Mouse (Mus musculus): ENCODE measurements at regions not wholly inside any gene's neighbourhood (a gene's known extent, or its start where the extent isn't known, plus 50 kb on each side); places are given as distances from the start of the nearest gene placed in this dataset.

- peak in 1 of 2 experiments; percentile 16 for DNase-seq
- intact Hi-C loops (cut with DNase I) = loop anchor here (5.0 kb wide), 1 partner anchor 47 kb away; no protein-coding TSS in a partner anchor
These were observed 156.8 kb upstream of the Jun start for GRCm38 (mm10) chr4:95208827-95209226.

DNA sequence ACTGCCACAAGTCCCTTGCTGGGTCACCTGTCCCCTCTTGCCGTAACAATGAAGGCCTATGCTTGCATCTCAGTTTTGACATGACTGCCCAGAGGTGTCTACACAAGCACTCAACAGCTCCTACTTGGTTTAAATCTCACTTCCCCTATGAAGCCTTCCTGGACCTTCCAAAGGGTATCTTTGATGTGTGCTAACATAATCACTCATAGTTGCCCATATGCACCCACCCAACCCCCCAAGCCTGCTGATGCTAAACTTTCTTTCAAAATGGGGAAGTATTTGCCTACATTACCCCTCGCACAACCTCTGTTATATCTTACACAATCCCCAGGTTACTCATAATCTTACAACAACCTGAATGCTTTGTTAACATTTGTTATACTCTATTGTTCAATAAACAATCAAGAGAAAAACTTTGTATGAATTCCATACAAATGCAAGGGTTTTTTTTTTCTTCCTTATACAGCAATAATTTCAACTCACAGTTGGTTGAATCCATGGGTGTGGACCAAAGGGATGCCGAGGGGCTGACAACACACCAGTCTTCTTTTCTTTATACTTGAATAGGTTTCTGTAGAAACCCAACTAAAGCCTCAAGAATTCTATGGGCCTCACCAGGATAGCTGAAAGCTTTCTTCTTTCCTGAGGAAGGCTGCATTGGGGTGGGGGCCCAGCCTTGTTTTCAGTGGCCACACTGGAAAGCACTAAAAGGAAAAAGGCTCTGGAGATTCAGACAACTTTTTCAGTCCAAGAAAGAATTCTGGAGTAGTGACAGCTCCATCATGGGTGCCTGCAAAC lies 157.5 kb upstream of the Jun start:
- DNase-seq = no peak
- intact Hi-C loops (cut with DNase I) = loop anchor here (5.0 kb wide), 1 partner anchor 47 kb away; no protein-coding TSS in a partner anchor

- DNase-seq = no peak
- intact Hi-C loops (cut with DNase I) = no loop called here
These were observed 160.5 kb upstream of the Jun start for GRCm38 (mm10) chr4:95212561-95212960.

DNA sequence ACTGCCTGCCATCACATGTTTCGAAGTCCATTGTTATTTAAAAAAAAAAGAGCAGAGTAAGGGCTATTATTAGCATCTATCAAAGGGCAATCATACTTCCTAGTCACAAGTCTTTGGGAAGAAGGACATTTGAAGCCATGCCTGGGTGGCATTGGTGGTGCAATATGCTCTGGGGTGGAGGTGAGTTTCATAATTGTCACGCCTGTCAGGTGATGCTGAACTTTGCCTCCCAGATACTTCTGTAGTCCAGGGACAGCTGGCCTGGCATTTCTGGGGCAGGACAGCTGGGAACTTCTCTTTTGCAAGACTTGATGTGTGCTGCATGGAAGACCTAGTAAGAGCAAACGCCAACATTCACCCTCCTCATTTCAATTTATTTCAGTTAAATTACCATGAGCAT lies 161.0 kb upstream of the Jun start:
- intact Hi-C loops (cut with DNase I) = no loop called here
- DNase-seq = no peak

DNA sequence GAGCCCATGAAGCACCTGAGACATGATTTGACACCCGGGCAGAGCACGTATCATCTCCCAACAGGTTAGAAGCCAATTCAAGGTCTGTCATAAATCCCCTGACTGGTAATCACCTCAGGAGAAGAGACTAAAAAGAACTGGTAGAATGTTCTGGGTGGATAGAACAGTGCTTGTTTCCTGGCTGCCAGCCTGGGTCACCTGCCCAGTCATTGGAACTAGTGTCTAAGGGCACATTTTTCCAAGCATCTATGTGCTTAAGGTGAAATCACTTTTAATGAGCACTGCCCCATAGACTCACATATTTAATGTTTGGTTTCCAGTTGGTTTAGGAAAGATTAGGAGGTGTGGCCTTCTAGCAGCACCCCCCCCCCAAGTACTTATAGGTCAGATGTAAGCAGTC lies 162.0 kb upstream of the Jun start:
- intact Hi-C loops (cut with DNase I) = no loop called here
- DNase-seq = no peak

DNA sequence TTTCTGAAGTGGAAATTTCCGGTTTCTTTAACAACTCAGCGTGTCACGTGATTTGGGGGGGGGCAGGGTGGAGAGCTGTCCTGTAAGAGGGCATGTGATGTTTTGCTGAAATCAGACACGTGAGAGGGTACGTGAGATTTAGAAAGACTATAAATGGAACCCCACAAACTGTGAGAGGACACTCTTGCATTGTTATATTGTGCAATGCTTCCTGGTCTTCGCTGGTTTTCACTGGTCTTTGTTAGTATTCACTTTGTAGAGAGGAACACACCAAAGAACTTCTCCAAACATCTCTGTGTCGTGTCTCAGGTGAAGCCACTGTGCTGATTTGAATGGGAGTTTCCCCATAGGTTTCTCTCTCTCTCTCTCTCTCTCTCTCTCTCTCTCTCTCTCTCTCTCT lies 163.2 kb upstream of the Jun start:
- intact Hi-C loops (cut with DNase I) = no loop called here
- no peak for DNase-seq

DNA sequence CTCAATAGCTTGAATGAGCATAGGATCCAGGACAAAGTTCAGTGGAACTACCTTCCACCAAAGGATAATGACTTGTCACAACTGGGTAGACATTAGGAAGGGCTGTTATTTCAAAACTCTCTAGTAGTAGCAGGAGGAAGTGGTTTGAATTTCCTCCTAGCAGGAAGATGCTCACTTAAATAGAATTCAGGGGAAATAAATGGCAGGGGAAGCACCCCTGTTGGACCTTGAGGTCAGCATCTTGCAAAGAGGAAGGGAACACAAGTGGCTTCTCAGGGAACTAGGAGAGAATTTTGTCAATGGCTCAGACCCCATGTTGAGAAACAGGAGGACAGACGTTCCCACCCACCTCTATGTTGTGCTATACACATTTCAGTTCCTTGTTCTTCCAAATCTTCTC lies 178.4 kb upstream of the Jun start:
- DNase-seq = no peak
- intact Hi-C loops (cut with DNase I) = no loop called here

DNA sequence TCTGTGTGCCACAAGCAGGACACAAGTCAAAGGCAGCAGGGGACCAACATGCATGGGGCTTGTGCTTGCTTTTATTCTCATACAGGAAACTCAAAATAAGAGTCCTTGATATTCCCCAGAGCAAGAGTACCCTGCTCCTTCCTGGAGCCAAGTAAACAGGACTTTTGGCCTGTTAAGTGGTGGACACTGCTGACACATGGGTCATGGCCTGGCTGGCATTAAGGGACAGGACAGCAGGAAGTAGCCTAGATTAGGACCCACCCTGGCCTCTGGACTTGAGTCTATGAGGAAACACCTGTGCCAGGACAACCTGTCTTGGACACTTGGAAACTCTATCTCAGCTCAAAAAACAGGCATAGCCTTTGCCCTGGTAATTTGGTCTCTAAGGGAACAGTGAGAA lies 181.0 kb upstream of the Jun start:
- no peak for DNase-seq
- intact Hi-C loops (cut with DNase I) = no loop called here

GRCm38 (mm10) chr4:95234030-95234555 lies 182.1 kb upstream of the Jun start:
- intact Hi-C loops (cut with DNase I) = no loop called here
- peak in 1 of 2 experiments; percentile 19 for DNase-seq

DNA sequence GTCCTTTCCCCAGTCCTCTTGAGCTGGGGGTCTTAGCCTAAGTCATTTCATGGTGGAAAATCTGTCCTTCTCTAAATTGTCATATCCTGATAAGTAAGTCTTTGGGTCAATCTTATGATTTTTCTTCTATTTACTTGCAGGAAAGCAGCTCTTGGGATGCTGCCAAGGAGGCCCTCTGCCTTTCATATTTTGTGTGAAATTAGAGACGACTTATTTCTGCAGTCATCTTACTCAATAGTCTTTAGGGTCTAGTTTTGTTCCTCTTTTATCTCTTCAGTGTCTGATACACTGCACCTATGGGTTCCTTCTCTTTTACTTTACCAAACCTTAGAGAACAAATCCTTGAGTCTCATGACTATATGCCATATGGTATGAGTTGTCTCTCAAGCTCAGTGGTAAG lies 196.0 kb upstream of the Jun start:
- no peak for DNase-seq
- intact Hi-C loops (cut with DNase I) = no loop called here

- no peak for DNase-seq
- intact Hi-C loops (cut with DNase I) = no loop called here
These were observed 197.0 kb upstream of the Jun start for GRCm38 (mm10) chr4:95249031-95249430.

DNA sequence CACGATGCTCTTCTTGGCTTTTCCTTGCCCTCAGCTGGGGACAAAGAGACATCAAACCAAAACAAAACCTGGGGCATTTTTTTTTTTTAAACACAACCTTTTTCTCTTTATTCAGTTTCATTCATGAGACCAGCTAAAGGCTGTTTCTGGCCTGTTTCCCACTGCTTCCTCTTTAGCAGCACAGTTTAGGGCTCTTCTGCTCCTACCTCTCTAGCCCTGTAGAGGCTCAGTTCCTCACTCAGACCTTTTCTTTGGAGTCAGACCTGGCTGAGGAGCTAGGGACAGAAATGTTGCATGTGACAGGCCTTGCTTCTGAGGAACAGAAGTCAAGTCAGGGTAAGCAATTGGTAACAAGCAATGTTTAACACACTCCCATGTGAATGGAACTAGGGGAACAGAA lies 198.1 kb upstream of the Jun start:
- intact Hi-C loops (cut with DNase I) = no loop called here
- no peak for DNase-seq

DNA sequence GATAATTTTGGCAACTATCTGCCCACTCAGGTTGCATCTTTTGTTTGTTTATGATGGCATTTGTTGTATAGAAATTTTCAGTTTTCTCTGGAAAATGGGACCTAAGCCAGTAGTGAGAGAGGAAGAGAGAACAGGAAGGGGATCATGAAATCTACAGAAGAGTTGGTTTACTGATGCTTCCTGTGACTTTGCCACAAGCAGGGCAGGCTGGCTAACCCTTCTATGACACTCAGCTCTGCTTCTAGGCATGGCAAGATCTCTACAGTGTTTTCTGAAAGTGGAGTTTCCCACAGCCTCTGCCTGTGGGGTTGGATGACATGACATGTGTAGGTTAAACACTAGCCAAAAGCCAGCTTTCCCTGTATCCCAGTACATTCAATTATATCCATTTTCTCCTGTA lies 217.7 kb upstream of the Jun start:
- no peak for DNase-seq
- intact Hi-C loops (cut with DNase I) = no loop called here

- intact Hi-C loops (cut with DNase I) = no loop called here
- DNase-seq = no peak
These were observed 218.4 kb upstream of the Jun start for GRCm38 (mm10) chr4:95270389-95270788.

DNA sequence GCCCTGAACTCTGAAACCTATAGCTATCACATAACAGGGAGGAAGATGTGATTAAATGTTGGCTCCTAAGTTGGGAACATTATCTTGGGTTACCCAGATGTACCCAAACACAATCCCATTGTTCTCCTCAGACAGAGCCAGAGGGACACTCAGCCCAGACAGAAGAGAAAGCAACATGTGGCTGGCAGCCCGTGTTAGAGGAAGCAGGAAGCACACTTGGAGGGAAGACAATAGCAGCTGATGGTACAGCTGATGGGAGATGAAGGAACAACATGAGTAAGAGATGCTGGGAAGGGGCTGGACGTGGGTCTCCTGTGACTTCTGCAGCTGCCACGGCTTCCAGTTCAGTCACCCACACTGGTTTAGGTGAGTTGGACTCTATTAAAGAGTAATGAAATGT lies 224.2 kb upstream of the Jun start:
- intact Hi-C loops (cut with DNase I) = no loop called here

DNA sequence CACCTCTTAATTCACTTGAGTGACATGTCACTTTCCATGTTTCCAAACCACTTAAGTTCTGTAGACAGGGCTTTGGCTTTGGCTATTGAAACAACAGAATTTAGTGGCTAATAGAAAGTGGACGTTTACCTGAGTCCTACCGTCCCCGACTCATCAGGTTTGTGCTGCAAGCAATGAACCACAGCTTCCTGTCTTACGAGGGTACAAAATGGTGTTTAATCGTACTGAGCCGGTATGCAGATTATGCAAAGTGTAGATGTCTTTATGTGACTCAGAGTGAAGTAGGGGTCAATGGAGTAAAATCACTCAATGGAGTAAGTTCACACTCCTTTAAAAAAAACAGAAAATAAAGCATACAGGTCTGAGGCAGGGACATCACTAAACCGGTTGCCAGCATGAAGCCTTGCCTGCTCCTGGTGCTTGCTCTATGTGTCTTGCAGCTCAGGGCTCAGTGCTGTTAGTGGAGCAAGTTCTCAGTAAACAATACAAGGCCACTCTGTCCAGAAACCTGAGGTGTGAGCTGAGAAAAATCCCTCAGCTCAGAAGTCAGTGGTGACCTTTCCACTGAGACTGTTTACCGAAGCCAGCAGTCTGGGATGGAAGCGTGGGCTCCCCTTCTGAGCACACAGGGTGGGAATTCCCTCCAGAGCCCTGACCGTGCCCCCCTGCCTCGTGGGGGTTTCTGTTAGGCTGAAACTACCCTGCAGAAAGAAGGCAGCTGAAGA lies 226.1 kb upstream of the Jun start:
- intact Hi-C loops (cut with DNase I) = no loop called here

More for the DNA sequence above, 224.2 kb upstream of the Jun start:
- DNase-seq = no peak

GRCm38 (mm10) chr4:95278714-95279095 lies 226.7 kb upstream of the Jun start:
- intact Hi-C loops (cut with DNase I) = no loop called here
- DNase-seq = peak in 1 of 2 experiments; percentile 16

More for the DNA sequence above, 226.1 kb upstream of the Jun start:
- DNase-seq = no peak

GRCm38 (mm10) chr4:95279200-95279599 lies 227.2 kb upstream of the Jun start:
- no peak for DNase-seq
- intact Hi-C loops (cut with DNase I) = no loop called here

- intact Hi-C loops (cut with DNase I) = loop anchor here (5.0 kb wide), 1 partner anchor 120 kb away; no protein-coding TSS in a partner anchor
- DNase-seq = no peak
These were observed 230.1 kb upstream of the Jun start for GRCm38 (mm10) chr4:95282083-95282482.

GRCm38 (mm10) chr4:95283789-95284188 lies 231.8 kb upstream of the Jun start:
- intact Hi-C loops (cut with DNase I) = loop anchor here (5.0 kb wide), 1 partner anchor 121 kb away; no protein-coding TSS in a partner anchor
- DNase-seq = peak in 1 of 2 experiments; percentile 8

DNA sequence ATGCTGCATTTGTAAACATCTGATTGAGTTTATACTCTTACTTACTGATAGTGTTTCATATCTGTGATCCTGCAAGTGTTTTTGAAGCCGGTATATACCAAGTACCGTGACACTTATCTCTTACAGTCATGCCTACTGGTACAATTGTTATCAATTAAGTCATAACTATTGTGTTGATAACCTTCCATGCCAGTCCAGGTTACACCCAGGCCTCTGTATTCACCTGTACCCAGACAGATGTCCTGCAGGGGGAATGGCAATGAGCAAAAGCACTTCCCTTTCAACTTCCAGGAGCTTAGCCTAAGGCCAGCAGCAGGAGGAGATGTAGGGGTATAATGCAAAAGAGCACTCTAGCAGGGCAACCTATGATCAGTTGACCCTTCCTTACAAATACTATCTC lies 232.2 kb upstream of the Jun start:
- intact Hi-C loops (cut with DNase I) = loop anchor here (5.0 kb wide), 1 partner anchor 122 kb away; no protein-coding TSS in a partner anchor

More for the DNA sequence above, 232.2 kb upstream of the Jun start:
- no peak for DNase-seq
